Mouse (Mus musculus): ENCODE data around the gene Golim4.

- TF ChIP-seq CTCF (IDR thresholded peaks at IDR 0.05; ENCODE audit: borderline replicate concordance, insufficient read depth, low read depth, low read length), result no peak
- TF ChIP-seq POLR2A (IDR thresholded peaks at IDR 0.05; ENCODE audit: borderline replicate concordance, insufficient read depth, low read length), result no peak
Observed at GRCm38 (mm10) chr3:75925123-75925522, 31.6 kb downstream of the Golim4 start.
